Mouse (Mus musculus): ENCODE data around the gene BC049352. TPM values are rescaled to one million over a fixed set of nuclear protein-coding genes. Genes with fewer than 3 reads are reported as not detected.

BC049352 gene
- total RNA-seq, 2 experiments from 2014 or later, result 0.41 TPM; not detected in 1

GRCm38 (mm10) chr9:45189661-45190174, 7.9 kb downstream of the BC049352 start:
- no peak for DNase-seq

GRCm38 (mm10) chr9:45195468-45195867, 13.7 kb downstream of the BC049352 start:
- no peak for DNase-seq

GRCm38 (mm10) chr9:45196125-45196830, 14.5 kb downstream of the BC049352 start:
- no peak for DNase-seq

- no peak for DNase-seq
Measured at GRCm38 (mm10) chr9:45197549-45197948, 15.7 kb downstream of the BC049352 start.

- DNase-seq, result peak; percentile 6 to 57
Measured at GRCm38 (mm10) chr9:45201319-45201947, 19.6 kb downstream of the BC049352 start.

GRCm38 (mm10) chr9:45202021-45202798, 20.4 kb downstream of the BC049352 start:
- no peak for DNase-seq

- no peak for DNase-seq
Measured at GRCm38 (mm10) chr9:45203797-45204410, 22.1 kb downstream of the BC049352 start, which contains the start of gene Tmprss4. TSS of gene Tmprss4 (minus strand) at chr9:45204092.

GRCm38 (mm10) chr9:45205143-45205542, 23.3 kb downstream of the BC049352 start:
- DNase-seq, result no peak

- no peak for DNase-seq
Measured at GRCm38 (mm10) chr9:45206121-45206520, 24.3 kb downstream of the BC049352 start.

- DNase-seq, result no peak
Measured at GRCm38 (mm10) chr9:45207015-45207743, 25.4 kb downstream of the BC049352 start.

- DNase-seq, result no peak
Measured at GRCm38 (mm10) chr9:45212001-45212400, 30.2 kb downstream of the BC049352 start.

GRCm38 (mm10) chr9:45215526-45216179, 33.8 kb downstream of the BC049352 start:
- no peak for DNase-seq

- no peak for DNase-seq
Measured at GRCm38 (mm10) chr9:45219644-45220043, 37.8 kb downstream of the BC049352 start.

- peak; percentile 82 to 97 for DNase-seq
Measured at GRCm38 (mm10) chr9:45221567-45221966, 39.8 kb downstream of the BC049352 start.

- DNase-seq, result no peak
Measured at GRCm38 (mm10) chr9:45229359-45229758, 47.6 kb downstream of the BC049352 start.

GRCm38 (mm10) chr9:45235668-45236227, 53.9 kb downstream of the BC049352 start:
- DNase-seq, result no peak

GRCm38 (mm10) chr9:45236744-45237143, 54.9 kb downstream of the BC049352 start:
- DNase-seq, result no peak

- peak; percentile 21 to 60 for DNase-seq
Measured at GRCm38 (mm10) chr9:45241397-45241796, 59.6 kb downstream of the BC049352 start.

GRCm38 (mm10) chr9:45245432-45245831, 63.6 kb downstream of the BC049352 start:
- peak; percentile 20 to 57 for DNase-seq

GRCm38 (mm10) chr9:45246060-45246459, 64.3 kb downstream of the BC049352 start:
- DNase-seq, result peak; percentile 42 to 78

GRCm38 (mm10) chr9:45247536-45247935, 65.7 kb downstream of the BC049352 start:
- peak; percentile 22 to 56 for DNase-seq
